Mouse (Mus musculus): ENCODE data around the gene Nradd. TPM values are rescaled to one million over a fixed set of nuclear protein-coding genes. Genes with fewer than 3 reads are reported as not detected.

The Nradd gene
- polyA plus RNA-seq (2014; fragmentation: Nextera tagmentation; extraction: Ambion mirVana): 21.9 and 23.4 TPM in 2 replicates

GRCm38 (mm10) chr9:110624361-110625166, at the start of gene Nradd:
Gene Nradd, minus strand, starts transcription at chr9:110624452.
- ATAC-seq (replicated peaks; ENCODE audit: low FRiP score, low TSS enrichment, low read depth) (peak; percentile 92), DNase-seq (ENCODE audit: low spot score) (peak; percentile 92)
- WGBS: 0% methylated on average over 41 of the region's 41 CpGs
- H3K36me3 ChIP-seq (ENCODE audit: control insufficient read depth, insufficient read depth, low read length): peaks cover 28% of the 10 kb centered on the region
- peaks cover 7% of the 10 kb centered on the region; the same call in 1 of the 2 replicates for H3K4me1 ChIP-seq (replicated peaks; ENCODE audit: control insufficient read depth, insufficient read depth, low read length)
- peak within 1 kb of the TSS; percentile 56 for H3K9ac ChIP-seq (ENCODE audit: low read length)
- no peaks in the 10 kb centered on the region for H3K9me3 ChIP-seq (ENCODE audit: control insufficient read depth, low read length)
- no peaks in the 10 kb centered on the region for H3K27me3 ChIP-seq (replicated peaks; ENCODE audit: control insufficient read depth, insufficient read depth, low read length)
- peak within 1 kb of the TSS; percentile 94 for H3K4me2 ChIP-seq (ENCODE audit: low read length)
- H3K27ac ChIP-seq (ENCODE audit: low read depth): peak within 1 kb of the TSS; percentile 66
- peak within 1 kb of the TSS; percentile 55 for H3K4me3 ChIP-seq (ENCODE audit: low read depth, low read length)

- ATAC-seq (replicated peaks; ENCODE audit: low FRiP score, low TSS enrichment, low read depth): no peak
- 67% methylated on average over 10 of the region's 10 CpGs for WGBS
- H3K4me2 ChIP-seq (ENCODE audit: low read length): no peak overlapping the region
Observed at GRCm38 (mm10) chr9:110673107-110673752, 49.0 kb upstream of the Nradd start.

GRCm38 (mm10) chr9:110672462-110673106, 48.3 kb upstream of the Nradd start:
- Histone ChIP-seq H3K27me3 (replicated peaks; ENCODE audit: control insufficient read depth, insufficient read depth, low read length) (no peaks in the 10 kb centered on the region), H3K4me2 (ENCODE audit: low read length) (no peak overlapping the region), H3K4me3 (ENCODE audit: low read depth, low read length) (no peak overlapping the region), H3K9ac (ENCODE audit: low read length) (no peak overlapping the region), H3K27ac (ENCODE audit: low read depth) (no peak overlapping the region), H3K4me1 (replicated peaks; ENCODE audit: control insufficient read depth, insufficient read depth, low read length) (no peaks in the 10 kb centered on the region; the same call in none of the 2 replicates), H3K9me3 (ENCODE audit: control insufficient read depth, low read length) (no peaks in the 10 kb centered on the region), H3K36me3 (ENCODE audit: control insufficient read depth, insufficient read depth, low read length) (no peaks in the 10 kb centered on the region)
- ATAC-seq (replicated peaks; ENCODE audit: low FRiP score, low TSS enrichment, low read depth) (no peak), DNase-seq (ENCODE audit: low spot score) (no peak)
- 63% methylated on average over 7 of the region's 7 CpGs for WGBS

More at GRCm38 (mm10) chr9:110673107-110673752, 49.0 kb upstream of the Nradd start:
- Histone ChIP-seq H3K27ac (ENCODE audit: low read depth) (no peak overlapping the region), H3K4me1 (replicated peaks; ENCODE audit: control insufficient read depth, insufficient read depth, low read length) (no peaks in the 10 kb centered on the region; the same call in none of the 2 replicates), H3K27me3 (replicated peaks; ENCODE audit: control insufficient read depth, insufficient read depth, low read length) (no peaks in the 10 kb centered on the region), H3K4me3 (ENCODE audit: low read depth, low read length) (no peak overlapping the region), H3K36me3 (ENCODE audit: control insufficient read depth, insufficient read depth, low read length) (no peaks in the 10 kb centered on the region), H3K9me3 (ENCODE audit: control insufficient read depth, low read length) (no peaks in the 10 kb centered on the region), H3K9ac (ENCODE audit: low read length) (no peak overlapping the region)
- DNase-seq (ENCODE audit: low spot score): no peak

- Histone ChIP-seq H3K4me2 (ENCODE audit: low read length) (no peak overlapping the region), H3K27ac (ENCODE audit: low read depth) (no peak overlapping the region), H3K9ac (ENCODE audit: low read length) (no peak overlapping the region), H3K9me3 (ENCODE audit: control insufficient read depth, low read length) (no peaks in the 10 kb centered on the region), H3K4me3 (ENCODE audit: low read depth, low read length) (no peak overlapping the region), H3K4me1 (replicated peaks; ENCODE audit: control insufficient read depth, insufficient read depth, low read length) (peaks cover 7% of the 10 kb centered on the region), H3K27me3 (replicated peaks; ENCODE audit: control insufficient read depth, insufficient read depth, low read length) (no peaks in the 10 kb centered on the region), H3K36me3 (ENCODE audit: control insufficient read depth, insufficient read depth, low read length) (no peaks in the 10 kb centered on the region)
- 82% methylated on average over 5 of the region's 5 CpGs for WGBS
- ATAC-seq (replicated peaks; ENCODE audit: low FRiP score, low TSS enrichment, low read depth) (no peak), DNase-seq (ENCODE audit: low spot score) (no peak)
Observed at GRCm38 (mm10) chr9:110669785-110670184, 45.5 kb upstream of the Nradd start.

GRCm38 (mm10) chr9:110668601-110669293, 44.5 kb upstream of the Nradd start:
- Histone ChIP-seq H3K36me3 (ENCODE audit: control insufficient read depth, insufficient read depth, low read length) (no peaks in the 10 kb centered on the region), H3K9ac (ENCODE audit: low read length) (no peak overlapping the region), H3K27ac (ENCODE audit: low read depth) (no peak overlapping the region), H3K4me3 (ENCODE audit: low read depth, low read length) (no peak overlapping the region), H3K4me2 (ENCODE audit: low read length) (no peak overlapping the region), H3K4me1 (replicated peaks; ENCODE audit: control insufficient read depth, insufficient read depth, low read length) (peaks cover 7% of the 10 kb centered on the region), H3K27me3 (replicated peaks; ENCODE audit: control insufficient read depth, insufficient read depth, low read length) (no peaks in the 10 kb centered on the region), H3K9me3 (ENCODE audit: control insufficient read depth, low read length) (no peaks in the 10 kb centered on the region)
- 84% methylated on average over 6 of the region's 6 CpGs for WGBS
- ATAC-seq (replicated peaks; ENCODE audit: low FRiP score, low TSS enrichment, low read depth) (no peak), DNase-seq (ENCODE audit: low spot score) (no peak)

- H3K36me3 ChIP-seq (ENCODE audit: control insufficient read depth, insufficient read depth, low read length): no peaks in the 10 kb centered on the region
- DNase-seq (ENCODE audit: low spot score) (no peak), ATAC-seq (replicated peaks; ENCODE audit: low FRiP score, low TSS enrichment, low read depth) (no peak)
- H3K27me3 ChIP-seq (replicated peaks; ENCODE audit: control insufficient read depth, insufficient read depth, low read length): no peaks in the 10 kb centered on the region
- no peak overlapping the region for H3K27ac ChIP-seq (ENCODE audit: low read depth)
- 65% methylated on average over 4 of the region's 4 CpGs for WGBS
- H3K4me1 ChIP-seq (replicated peaks; ENCODE audit: control insufficient read depth, insufficient read depth, low read length): peaks cover 7% of the 10 kb centered on the region; the same call in 1 of the 2 replicates
- no peak overlapping the region for H3K4me3 ChIP-seq (ENCODE audit: low read depth, low read length)
- no peak overlapping the region for H3K9ac ChIP-seq (ENCODE audit: low read length)
- H3K4me2 ChIP-seq (ENCODE audit: low read length): no peak overlapping the region
- H3K9me3 ChIP-seq (ENCODE audit: control insufficient read depth, low read length): no peaks in the 10 kb centered on the region
Observed at GRCm38 (mm10) chr9:110667219-110667836, 43.1 kb upstream of the Nradd start.

GRCm38 (mm10) chr9:110666374-110666773, 42.1 kb upstream of the Nradd start:
- 53% methylated on average over 8 of the region's 8 CpGs for WGBS
- Histone ChIP-seq H3K9ac (ENCODE audit: low read length) (no peak overlapping the region), H3K27me3 (replicated peaks; ENCODE audit: control insufficient read depth, insufficient read depth, low read length) (no peaks in the 10 kb centered on the region), H3K9me3 (ENCODE audit: control insufficient read depth, low read length) (no peaks in the 10 kb centered on the region), H3K4me2 (ENCODE audit: low read length) (no peak overlapping the region; the same call in 1 of the 2 replicates), H3K4me3 (ENCODE audit: low read depth, low read length) (no peak overlapping the region), H3K27ac (ENCODE audit: low read depth) (no peak overlapping the region), H3K36me3 (ENCODE audit: control insufficient read depth, insufficient read depth, low read length) (no peaks in the 10 kb centered on the region), H3K4me1 (replicated peaks; ENCODE audit: control insufficient read depth, insufficient read depth, low read length) (peaks cover 7% of the 10 kb centered on the region; the same call in 1 of the 2 replicates)
- DNase-seq (ENCODE audit: low spot score) (no peak), ATAC-seq (replicated peaks; ENCODE audit: low FRiP score, low TSS enrichment, low read depth) (no peak)

- no peak for DNase-seq (ENCODE audit: low spot score)
- WGBS: 14% methylated on average over 4 of the region's 4 CpGs
- no peaks in the 10 kb centered on the region for H3K9me3 ChIP-seq (ENCODE audit: control insufficient read depth, low read length)
- peaks cover 7% of the 10 kb centered on the region; the same call in 1 of the 2 replicates for H3K4me1 ChIP-seq (replicated peaks; ENCODE audit: control insufficient read depth, insufficient read depth, low read length)
- no peak overlapping the region for H3K9ac ChIP-seq (ENCODE audit: low read length)
- H3K4me3 ChIP-seq (ENCODE audit: low read depth, low read length): no peak overlapping the region
- no peaks in the 10 kb centered on the region for H3K36me3 ChIP-seq (ENCODE audit: control insufficient read depth, insufficient read depth, low read length)
- ATAC-seq (replicated peaks; ENCODE audit: low FRiP score, low TSS enrichment, low read depth): 0 out of 2 replicates have a peak, but pooled peaks have one; percentile 21
- H3K27me3 ChIP-seq (replicated peaks; ENCODE audit: control insufficient read depth, insufficient read depth, low read length): no peaks in the 10 kb centered on the region
- no peak overlapping the region; the same call in 1 of the 2 replicates for H3K4me2 ChIP-seq (ENCODE audit: low read length)
- H3K27ac ChIP-seq (ENCODE audit: low read depth): no peak overlapping the region
Observed at GRCm38 (mm10) chr9:110665912-110666311, 41.7 kb upstream of the Nradd start.
